Mouse (Mus musculus) liver (tissue): ENCODE measurements around the gene Tk1.
A peak's percentile ranks its signal among the peaks of the same experiment; 100 is the strongest.
"Not testable (repeated sequence)": the region's sequence is repeated elsewhere in the genome, so short reads cannot be mapped to it uniquely, and the experiment has no call there.

Experiments
- DNase-seq: peaks from one replicate; pipeline ENCODE4 v3.0.0-alpha.2; 2020; ENCODE audit warnings: mixed read lengths

Tk1 gene

DNA sequence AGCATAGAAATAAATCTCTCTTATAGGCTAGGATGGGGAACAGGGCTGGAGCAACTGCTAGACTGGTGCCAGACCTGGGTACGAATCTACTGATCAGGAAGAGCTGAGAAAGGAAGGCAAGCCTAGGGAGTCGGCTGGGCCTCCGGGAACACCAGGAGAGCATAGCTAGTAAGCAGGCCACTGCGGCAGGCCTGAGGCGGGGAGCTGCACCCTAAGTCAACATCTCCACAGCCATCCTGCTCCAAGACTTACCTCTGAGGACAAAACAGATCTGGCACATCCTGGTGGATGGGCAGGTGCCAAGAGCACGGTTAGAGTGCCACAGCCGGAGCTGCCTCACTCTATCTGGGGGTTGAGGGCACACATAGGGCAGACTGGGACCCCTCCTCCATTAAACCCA, 5.7 kb downstream of the Tk1 start:
- no peak for DNase-seq

DNA sequence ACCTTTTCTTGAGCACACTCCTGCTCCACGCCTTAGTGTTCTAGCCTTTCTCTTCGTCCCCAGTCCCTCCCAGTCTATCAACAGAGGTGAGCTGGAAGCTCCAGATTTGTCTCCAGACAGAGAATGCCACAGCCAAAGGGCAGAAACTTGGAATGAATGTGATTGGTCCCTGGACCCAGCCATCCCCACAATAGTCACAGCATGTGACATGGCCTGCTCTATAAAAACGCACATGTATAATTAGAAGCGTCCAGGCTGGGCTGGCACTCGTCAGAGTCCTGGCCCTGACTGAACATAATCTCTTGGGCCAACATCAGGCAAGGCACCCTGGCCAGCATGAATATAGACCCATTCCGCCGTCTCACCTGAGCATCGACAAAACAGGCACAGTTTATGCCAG, 6.8 kb downstream of the Tk1 start:
- no peak for DNase-seq

DNA sequence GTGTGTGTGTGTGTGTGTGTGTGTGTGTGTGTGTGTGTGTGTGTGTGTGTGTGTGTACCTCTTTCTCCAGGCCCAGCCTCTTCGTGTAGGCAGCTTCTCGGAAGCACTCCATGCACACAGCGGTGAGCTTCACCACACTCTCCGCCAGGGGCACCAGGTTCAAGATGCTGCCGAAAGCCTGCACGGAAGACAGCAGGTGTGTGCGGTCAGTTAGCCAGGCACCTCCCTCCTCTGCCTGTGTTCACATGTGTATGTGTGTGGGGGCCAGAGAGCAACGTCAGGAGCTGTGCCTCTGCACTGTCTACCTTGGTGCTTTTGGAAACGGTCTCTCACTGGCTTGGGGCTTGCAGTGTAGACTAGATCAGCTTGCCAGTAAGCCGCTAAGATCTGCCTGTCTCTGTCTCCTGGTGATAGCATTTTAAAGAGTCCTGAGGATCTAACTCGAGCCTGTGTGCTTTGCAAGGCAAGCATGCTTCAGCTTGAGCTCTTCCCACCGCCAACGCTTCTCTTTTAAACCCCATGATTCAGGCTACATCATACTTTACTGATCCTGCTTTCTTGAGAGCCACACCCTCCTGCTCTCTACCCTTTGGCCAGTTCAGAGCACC, 9.4 kb downstream of the Tk1 start:
- DNase-seq = no peak

DNA sequence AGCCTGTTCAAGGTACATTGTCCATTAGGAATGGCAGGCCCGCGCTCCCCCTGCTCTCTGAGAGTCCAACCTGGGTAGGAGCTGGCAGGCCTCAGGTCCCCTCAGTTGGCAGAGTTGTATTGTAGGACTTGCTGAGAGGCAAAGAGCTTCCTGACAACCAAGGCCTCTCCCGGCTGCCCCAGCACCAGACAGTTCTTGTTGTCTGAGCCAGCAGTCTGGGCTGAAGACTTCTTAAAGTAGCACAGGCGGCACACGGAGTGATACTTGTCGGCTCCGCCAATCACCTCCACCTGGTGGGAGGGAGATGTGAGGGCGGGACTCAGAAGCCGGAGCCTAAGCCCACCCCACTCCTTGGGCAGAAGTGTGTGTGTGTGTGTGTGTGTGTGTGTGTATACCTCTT, 10.0 kb downstream of the Tk1 start:
- DNase-seq = not testable (repeated sequence)

DNA sequence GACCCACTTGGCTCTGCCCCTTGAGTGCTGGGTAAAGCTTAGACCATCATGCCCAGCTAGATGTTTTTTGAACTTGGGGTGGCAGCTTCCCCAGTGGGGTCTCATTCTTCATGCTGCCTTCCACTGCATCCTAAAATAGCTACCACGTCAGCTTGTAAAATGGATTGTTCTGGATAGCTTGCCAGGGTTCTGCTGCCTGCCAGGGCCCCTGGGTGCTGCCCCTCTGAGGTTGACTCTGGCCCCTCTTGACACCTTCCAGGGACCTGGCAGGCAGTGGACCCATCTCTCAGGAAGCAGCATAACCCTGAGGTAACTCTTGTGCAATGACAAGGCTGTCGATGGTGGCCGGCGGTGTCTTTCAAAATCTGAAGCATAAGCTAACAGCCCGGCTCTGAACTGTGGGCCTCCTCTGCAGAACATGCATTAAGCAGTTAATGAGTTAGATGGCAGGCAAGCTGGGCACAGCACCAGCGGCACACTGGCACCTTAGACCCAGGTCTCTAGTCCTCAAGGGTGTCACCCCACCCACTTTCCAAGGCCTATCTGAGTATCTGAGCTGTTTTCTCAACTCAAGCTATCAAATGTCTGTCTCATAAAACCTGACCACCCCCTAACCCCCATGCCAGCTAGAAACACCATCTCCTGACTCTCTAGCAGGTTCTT, 11.1 kb downstream of the Tk1 start:
- DNase-seq = no peak

DNA sequence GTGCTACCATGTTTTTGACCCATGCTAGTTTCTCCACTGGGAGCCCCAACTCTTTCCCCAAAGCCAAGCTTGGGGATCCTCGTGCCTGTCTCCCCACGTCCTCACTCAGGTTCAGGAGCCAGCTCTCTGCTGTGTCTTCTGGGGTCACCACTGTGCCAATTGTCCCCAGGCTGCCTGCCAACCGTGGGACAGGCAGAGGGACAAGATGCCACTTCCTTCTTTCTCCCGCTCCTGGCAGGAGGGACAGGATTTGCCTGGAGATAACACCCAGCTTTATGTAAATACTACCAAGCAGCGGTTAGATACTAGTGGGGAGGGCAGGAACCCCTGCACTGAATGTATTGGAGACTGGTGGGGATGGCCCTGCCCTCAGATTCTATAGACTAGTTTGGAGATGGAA, 12.0 kb downstream of the Tk1 start:
- DNase-seq = no peak

DNA sequence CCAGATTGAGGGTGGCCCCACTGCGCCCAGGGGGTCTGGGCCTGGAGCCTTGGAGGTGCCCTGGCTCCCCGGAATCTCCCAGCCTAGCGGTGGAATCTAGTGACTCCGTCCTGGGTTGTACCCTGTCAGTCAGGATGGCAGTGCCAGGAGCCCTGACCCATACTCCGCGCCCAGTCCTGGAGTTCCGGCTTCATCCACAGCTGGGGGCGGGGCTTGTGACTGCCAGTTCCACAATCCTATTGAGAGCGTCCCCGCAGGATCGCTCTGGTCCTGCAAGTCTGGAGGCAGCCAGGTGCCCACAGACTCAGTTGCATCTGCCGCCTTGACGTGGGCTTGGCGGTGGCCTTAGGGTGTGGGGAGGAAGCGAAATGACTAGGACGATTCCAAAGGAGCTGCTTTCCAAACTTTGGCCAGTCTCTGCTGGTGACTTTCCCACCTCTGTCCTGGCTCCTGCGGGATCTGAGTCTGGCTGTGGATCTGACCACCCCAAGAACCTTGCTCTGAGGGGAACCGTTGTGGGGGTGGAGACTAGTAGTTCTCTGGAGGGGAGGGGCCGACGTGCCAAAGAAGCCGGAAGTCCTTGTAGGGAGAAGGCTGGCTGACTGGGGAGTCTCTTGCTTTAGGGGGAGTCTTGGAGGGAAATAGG, 15.4 kb downstream of the Tk1 start:
- DNase-seq = peak; percentile 91

DNA sequence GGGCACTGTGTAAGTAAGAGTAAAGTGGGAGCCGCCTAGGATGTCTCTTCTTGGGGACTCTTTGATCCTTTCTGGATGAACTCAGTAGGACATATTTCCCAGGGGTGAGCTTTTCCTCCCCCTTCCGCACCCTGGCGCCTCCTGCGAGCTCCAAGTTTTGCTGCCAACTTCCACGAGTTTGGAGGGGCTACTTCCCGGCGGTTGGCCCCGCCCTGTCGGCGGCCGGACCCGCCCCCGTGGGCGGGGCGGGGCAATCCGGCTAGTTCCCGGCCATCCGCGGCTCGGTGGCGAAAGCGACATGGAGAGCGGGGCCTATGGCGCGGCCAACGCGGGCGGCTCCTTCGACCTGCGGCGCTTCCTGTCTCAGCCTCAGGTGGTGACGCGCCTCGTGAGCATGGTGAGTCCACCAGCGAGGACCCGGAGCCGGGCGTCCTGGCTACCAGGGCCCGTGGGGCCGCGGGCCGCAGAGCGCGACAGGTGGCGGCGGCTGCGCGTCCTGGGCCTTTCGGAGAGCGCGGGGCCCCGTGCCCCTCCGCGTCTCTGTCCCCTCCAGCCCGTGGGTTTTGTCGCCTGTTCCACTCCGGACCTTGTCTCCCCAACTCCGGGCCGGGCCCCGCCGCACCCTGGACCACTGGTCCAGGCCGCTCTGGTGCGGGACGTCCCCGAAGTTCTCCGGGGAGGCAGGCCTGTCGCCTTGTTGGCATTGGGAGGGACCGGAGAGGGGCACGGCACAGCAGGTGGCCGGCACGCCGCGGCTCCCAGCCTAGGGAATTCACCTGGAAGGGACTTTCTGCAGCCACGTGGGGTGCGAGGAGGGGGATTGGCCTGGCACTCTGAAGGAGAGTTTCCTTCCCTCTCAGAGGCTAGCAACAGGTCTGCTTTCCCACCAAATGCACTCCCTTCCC, 16.2 kb downstream of the Tk1 start, which contains the start of the genes Gm20708 and Syngr2:
TSS of gene Gm20708 (plus strand) at position 262 of the 905 bp plus-strand sequence.
TSS of gene Syngr2 (plus strand) at position 262 of the 905 bp plus-strand sequence.
- DNase-seq = peak; percentile 90

DNA sequence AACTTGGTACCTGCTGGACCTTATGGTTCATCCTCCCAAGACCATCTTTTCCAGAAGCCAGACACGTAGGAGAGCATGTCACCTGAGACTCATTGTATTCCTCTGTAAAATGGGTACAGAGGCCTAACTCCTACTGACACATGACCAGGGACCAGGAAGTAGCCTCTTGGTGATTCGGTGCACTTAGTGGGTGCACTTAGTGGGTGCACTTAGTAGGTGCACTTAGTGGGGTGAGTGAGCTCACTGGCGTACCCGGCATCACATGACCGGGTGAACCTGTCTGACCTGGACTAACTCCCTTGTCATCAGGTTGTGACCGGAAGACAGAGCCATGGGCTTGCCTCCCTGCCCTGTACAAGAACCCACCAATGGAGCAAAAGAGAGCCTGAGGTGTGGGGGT, 19.1 kb downstream of the Tk1 start:
- no peak for DNase-seq

DNA sequence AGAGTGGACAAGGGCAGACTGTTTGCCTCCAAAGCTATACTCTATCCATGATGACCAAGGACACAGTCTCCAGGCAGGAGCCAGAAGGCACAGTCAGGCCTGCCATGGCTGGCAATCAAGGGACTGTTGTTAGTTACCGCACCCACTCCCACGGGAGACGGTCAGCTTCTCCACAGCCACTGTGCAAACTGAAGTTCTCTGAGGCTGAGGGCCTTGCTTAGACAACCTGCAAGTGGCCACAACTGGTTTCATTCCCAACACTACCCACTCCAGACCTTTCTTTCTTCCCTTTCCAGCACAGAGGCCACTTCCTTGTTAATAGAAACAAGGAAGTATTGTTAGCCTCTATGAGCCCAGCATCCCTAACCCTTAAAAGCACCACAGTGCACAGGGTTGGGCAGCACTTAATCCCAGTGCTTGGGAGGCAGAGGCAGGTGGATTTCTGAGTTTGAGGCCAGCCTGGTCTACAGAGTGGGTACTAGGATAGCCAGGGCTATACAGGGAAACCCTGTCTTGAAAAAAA, 22.7 kb downstream of the Tk1 start:
- DNase-seq = no peak

DNA sequence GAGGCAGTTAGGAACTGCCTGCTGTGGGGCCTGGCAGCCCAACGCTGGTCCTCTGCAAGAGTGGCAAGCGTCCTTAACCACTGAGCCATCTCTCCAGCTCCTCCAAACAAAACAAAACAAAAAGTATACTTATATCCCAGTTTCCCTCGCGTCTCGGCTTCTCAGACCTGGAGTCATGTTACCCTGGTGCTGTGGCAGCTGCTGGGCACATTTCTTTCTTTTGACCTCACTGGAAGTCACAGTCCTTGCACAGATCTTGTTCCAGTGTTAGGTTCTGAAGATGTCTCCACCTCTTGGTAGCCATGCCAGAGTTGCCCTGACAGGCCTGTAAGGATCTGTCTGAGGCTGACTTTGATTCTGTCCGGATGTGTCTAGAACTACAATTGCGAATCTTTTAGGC, 24.2 kb downstream of the Tk1 start:
- DNase-seq = no peak

DNA sequence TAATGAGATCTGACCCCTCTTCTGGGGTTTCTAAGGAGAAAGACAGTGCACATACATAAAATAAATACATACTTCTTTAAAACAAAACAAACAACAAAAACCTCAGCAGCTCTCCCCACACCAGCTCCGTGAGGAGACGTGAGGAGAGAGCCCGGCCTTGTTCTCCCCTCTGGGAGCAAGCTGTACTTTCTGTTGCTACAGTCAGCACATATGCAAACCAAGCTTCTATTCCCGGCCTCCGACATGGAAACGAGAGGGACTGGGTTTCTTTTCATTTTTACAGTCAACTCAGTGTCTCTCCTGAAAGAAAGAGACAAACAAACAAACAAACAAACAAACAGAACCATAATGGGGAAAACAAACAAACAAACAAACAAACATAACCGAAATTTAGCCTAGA, 25.9 kb downstream of the Tk1 start:
- no peak for DNase-seq

DNA sequence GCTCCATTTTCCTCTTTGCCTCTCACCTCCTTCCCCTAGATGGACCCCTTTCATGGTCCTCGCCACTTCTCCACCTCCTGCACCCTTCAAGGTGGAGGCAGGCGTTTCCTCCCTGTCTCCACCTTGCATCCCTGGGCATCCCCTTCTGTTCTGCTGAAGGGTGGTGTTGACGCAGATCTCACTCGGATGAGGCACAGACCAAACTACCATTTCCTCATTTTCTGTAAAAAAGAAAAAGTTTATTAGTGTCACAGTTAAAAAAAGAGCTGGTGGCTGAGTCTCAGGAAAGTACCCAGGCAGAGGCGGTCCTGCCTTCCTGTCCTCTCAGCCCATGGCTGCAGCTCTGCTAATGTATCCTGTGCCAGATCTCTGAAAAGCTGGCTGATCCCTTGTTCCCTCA, 26.7 kb downstream of the Tk1 start:
- DNase-seq = peak; percentile 36

DNA sequence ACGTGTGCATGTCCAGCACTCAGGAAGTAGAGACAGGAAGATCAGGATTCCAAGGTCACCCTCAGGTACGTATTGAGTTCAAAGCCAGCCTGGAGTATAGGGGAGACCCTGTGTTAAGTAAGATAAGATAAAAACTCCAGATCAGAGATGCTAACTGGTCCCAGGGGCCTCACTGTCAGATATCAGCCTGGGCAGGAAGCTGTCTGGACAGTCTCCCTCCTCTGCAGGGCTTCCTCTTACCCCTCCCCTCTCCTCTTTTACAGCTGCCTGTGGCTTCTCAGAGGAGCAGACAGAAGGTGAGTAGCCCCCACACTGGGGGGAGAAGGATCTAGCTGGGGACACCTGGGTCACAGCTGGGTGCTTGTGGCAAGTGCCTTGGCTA, 27.7 kb downstream of the Tk1 start:
- peak; percentile 72 for DNase-seq

DNA sequence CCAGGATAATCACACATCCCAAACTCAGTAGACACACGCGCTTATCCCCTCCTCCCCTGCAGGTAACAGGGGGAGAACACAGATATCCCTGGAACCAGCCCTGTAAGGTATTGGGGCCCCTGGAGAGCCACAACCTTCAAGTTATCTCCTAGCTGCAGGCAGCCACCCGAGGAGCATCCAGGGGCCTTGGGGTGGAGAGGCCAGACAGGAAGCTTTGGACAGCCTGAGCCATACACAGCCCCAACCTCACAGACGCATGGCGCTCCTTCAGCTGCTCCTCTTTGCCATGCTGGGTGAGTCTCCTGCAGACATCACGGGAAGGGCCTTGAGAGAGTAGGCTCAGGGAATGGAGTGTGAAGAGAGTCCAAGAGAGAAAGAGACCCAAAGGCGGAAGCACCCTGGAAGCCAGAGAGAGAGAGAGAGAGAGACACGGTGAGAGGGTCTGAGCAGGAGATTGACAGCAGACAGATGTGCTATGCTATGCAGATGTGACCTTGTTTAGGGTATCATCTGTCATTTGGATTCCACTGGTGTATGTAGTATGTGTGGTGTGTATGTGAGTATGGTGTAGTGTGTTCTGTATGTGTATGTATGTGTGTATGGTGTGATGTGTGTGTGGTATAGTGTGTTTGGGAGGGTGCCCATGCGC, 28.3 kb downstream of the Tk1 start, which contains the start of gene 6030468B19Rik:
TSS of gene 6030468B19Rik (plus strand) at position 150 of the 649 bp plus-strand sequence.
- peak; percentile 93 for DNase-seq

DNA sequence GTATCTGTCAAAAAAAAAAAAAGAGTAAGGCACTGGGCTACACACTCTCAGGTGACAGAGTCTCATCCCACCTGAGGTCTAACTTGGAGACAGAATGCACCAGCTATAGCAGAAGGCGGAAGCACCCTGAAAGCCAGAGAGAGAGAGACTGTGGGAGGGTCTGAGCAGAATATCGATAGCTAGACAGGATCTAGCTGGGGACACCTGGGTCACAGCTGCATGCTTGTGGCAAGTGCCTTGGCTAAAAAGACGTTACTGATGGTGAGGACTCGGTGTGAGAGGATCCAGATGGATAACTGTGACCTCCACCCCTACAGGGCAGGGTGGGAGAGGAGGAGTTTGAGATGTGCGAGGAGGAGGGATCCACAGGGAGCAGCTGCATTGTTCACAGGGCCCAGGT, 28.9 kb downstream of the Tk1 start:
- DNase-seq = peak; percentile 39

DNA sequence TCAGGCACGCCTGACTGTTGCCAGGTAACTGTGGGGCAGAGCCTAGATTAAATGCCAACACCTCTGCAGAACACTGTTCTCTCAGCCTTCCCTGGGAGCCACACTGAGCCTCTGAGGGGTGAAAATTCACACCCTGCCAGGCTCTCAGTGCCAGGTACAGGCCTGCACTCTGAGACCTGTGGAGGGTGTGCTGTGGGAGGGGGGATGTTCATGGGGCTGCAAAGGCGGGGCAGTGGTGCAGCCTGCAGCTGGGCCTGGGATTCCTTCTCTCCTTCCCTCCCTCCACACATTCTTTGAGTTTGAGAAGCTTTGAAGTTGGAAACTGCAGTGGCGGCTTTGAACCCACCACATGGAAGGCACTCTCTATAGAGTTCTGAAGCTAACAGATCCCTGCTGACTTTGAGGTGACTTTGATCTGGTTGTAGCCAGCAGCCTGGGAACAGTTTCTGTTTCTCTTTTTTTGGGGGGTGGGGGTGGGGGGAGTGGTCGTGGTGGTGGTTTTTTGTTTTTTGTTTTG, 31.8 kb downstream of the Tk1 start:
- DNase-seq = no peak

DNA sequence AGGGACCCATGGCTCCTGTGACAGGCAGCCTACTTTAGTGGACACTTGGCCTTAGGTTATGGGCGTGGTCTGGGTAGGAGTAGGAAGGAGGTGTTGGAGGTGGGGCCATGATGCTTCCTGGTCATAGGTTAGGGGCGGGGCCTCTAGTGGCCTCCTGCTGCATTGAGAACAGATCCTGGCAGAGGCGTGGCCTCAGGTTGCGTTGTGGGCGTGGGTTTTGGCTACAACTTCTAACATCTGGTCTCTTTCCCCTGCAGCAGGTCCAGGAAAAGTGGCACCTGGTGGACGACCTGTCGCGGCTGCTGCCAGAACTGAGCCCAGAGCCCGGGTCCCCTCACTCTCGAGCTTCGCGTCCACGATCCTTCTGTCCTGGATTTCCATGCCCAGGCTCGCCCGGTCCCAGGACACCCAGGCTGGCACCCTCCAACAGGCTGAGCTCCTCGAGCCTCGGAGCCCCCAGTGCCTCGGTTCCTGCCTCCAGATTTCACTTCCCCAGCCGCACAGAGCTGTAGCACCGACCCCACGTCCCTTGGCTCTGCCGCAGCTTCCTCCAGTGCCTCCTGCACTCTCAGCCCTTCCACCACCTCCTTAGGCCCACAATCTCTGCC, 33.5 kb downstream of the Tk1 start:
- peak; percentile 96 for DNase-seq

DNA sequence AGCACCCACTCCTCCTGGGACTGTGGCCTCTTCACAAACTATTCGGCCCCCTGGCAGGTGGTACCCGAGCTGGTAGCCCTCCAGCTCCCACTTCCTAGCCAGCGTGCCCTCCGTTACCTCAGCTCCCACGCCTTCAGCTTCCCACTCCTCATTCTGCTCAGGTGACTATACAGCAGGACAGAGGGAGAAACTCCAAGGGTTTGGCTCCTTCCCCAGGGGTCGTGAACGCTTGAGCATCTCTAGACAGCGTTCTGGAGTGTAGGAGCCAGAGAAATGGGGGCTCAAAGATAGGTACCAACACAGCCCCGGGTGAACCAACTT, 34.5 kb downstream of the Tk1 start:
- no peak for DNase-seq

DNA sequence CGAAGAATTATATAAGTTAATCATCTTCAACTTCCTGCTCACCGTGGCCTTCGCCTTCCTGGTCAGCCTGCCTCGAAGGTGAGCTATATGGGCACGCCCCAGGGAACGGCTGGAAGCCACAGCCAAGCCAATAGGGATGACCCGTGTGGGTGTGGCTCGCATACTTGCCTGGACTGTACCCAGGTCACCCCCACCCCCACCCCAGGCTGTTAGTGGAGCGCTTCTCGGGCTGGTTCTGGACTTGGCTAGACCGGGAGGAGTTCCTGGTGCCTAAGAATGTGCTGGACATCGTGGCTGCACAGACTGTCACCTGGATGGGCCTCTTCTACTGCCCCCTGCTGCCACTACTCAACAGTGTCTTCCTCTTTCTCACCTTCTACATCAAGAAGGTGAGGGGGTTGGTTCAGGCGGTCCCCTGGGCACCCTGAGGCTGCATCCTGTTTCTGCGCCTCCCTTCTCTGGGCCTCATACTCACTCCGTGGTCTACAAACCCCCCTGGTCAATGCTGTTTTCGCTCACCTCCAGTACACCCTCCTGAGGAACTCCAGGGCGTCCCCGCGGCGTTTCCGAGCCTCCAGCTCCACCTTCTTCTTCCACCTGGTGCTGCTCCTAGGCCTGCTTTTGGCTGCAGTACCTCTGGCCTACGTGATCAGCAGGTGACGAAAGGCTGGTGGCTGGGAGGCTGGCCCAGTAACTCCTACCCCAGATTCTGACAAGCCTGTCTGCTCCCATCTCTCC, 35.0 kb downstream of the Tk1 start:
- peak; percentile 80 for DNase-seq

DNA sequence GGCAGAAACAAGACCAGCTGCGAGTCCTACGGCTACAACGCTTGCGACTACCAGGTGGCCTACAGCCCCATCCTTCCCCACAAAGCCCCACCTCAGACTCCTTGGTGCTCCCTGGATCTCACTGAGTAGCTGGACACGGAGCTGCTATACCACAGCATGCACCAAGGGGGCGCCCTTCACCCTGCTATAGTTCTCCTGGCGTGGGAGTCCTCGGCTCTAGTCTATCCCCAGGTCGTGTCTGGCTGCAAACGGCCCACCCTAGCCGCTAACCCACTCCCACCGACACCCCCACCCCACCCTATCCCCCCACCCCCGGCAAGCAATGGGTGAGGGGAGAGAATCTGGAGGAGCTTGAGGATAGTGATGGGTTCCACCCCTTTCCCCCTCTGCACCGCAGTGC, 35.6 kb downstream of the Tk1 start:
- peak; percentile 86 for DNase-seq
